Mouse (Mus musculus): Measurements from ENCODE around the gene Trove2.

GRCm38 (mm10) chr1:143745871-143746270 is 31.0 kb downstream of the Trove2 start:
- TF ChIP-seq CTCF (IDR thresholded peaks at IDR 0.05; ENCODE audit: borderline replicate concordance, control insufficient read depth, extremely low read depth, insufficient read depth, low read length, poor library complexity) = no peak
- no peak for TF ChIP-seq POLR2A (IDR thresholded peaks at IDR 0.05; ENCODE audit: control insufficient read depth, extremely low read depth, insufficient read depth, low read length, poor library complexity)
